ENCODE assay signal across 8 mouse cellular contexts in the genomic region with DNA sequence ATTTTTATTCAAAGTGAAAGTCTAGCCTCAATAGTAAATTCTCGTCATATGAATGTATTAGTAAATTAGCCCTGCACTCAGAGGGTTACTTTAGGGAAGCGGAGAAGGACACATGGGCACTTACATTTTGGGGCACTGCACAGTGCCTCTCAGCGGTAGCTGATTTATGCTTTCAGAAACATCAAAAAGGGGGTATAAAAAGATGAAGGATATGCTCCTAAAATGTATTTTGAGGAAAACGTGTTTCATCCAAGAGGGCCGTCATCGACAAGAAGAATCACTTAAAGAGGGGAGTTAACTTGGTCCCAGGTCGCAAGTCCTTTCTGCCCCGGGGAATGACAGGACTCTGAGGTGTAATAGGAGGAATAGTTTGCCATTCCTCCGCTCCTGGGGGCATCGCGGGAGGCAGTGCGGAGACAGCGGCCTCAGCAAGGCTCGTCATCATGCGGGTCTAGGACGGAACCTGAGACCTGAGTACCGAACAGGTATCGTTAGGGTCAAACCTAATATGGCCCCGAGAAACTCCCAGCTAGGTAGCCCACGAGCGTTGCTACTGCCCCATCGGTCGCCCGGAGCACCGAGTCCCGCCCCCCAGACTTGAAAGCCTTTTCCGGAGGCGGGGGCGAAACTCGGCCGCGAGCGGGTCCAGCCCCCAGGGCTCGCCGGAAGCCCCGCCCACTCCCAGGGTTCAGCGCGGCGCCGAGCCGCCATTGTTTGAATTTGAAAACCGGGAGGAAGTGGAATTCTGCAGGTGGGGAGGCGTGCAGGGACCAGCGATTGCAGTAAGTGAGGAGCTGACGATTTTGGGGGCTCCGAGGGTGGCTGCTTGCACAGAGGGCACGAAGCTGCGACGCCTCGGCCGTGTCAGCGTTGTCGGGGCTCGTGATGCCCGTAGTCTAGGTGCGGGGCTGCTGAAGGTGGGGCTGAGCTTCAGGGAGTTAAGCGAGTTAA. TPM values are rescaled to one million over a fixed set of nuclear protein-coding genes. Genes with fewer than 3 reads are reported as not detected.
DNase-seq lines count a peak whose midpoint lies in the region; ATAC-seq lines count a peak whose summit lies in the region.

A gene (plus strand): TSS at position 710 of the 951 bp plus-strand sequence.

- peaks cover 11% of the 10 kb centered on the region for H3K4me1 ChIP-seq in hindbrain, embryonic 15.5 days (replicated peaks)

- no peaks in the 10 kb centered on the region for H3K9me3 ChIP-seq in hindbrain, embryonic 15.5 days

- H3K27me3 ChIP-seq in hindbrain, embryonic 15.5 days = no peaks in the 10 kb centered on the region

- H3K4me2 ChIP-seq in hindbrain, embryonic 15.5 days = peak within 1 kb of the TSS; percentile 93

- H3K36me3 ChIP-seq in hindbrain, embryonic 15.5 days = no peaks in the 10 kb centered on the region

- peak within 1 kb of the TSS; percentile 84 for H3K27ac ChIP-seq in hindbrain, embryonic 15.5 days (replicated peaks)

- ATAC-seq in hindbrain, embryonic 15.5 days (ENCODE audit: low FRiP score, low read depth) = peak; percentile 97

- WGBS in hindbrain, embryonic 15.5 days = under 1% methylated on average over 57 of the region's 57 CpGs

- peak within 1 kb of the TSS; percentile 92 for H3K4me3 ChIP-seq in hindbrain, embryonic 15.5 days

- peak; percentile 96 for DNase-seq in R1 (ENCODE audit: low read depth, low spot score)
- peak; percentile 87 to 93 for DNase-seq in cerebellum, postnatal 25 days
- peak; percentile 83 to 87 for DNase-seq in frontal cortex, postnatal 36 days (ENCODE audit: low spot score in 2 of 2)
- peak; percentile 64 for DNase-seq in left cerebral cortex, adult 11 months (ENCODE audit: low spot score)
- peak; percentile 94 for DNase-seq in lung, postnatal 4 days
- DNase-seq in retina, postnatal 7 days (ENCODE audit: low read depth, low spot score) = peak; percentile 83
- DNase-seq in urinary bladder, adult 2 months (ENCODE audit: low spot score) = peak; percentile 83

- peak within 1 kb of the TSS; percentile 56 for H3K9ac ChIP-seq in hindbrain, embryonic 15.5 days

RNA-seq across cellular contexts. Expression of the gene that starts here (rescaled TPM):
- 12.1 and 15.9 TPM in 2 replicates for polyA plus RNA-seq in hindbrain, embryonic 15.5 days (2015; fragmentation: Nextera tagmentation; extraction: Ambion mirVana)
- 2.7 and 2.9 TPM in 2 replicates for polyA plus RNA-seq in urinary bladder, adult 2 months (2012; rRNA removed)

Comparison
In these comparisons a context has a peak if more than half of its experiments do, and no peak if none do; other contexts are left out.
1. Peak in every context shown above with its lines: DNase-seq, ATAC-seq, H3K4me3 ChIP-seq and H3K27ac ChIP-seq.